9 mouse cellular contexts compared by ENCODE assay signal in the genomic region with DNA sequence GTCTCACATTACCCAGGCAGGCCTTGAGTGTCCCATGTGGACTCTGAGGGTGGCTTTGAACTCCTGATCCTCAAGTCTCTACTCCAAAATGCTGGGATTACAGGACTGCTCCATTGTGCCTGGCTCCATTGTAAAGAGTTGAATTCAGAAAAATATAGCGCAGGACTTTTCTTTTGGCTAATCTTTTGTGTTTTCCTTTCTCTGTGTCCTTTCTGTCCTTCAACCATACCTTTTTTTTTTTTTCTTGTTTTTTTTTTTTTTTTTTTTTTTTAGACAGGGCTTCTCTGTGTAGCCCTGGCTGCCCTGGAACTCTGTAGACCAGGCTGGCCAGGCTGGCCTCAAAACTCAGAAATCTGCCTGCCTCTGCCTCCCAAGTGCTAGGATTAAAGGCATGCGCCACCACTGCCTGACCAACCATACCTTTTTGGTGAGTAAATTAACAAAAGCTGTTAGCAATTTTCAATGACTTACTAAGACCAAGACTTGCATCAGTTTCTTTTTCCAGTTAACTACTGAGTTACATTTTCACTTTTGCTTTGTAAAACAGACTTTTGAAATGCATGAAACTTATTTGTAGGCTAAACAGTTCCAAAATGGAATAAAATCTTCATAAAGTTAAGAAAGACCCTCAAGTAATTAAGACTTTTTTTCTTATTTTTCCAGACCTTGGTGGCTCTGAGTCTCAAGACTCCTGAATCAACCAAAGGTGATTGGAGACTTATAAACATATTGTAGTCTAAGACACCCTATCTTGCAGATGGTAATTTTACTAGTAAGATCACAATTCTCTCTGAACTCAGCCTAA. TPM values are rescaled to one million over a fixed set of nuclear protein-coding genes. Genes with fewer than 3 reads are reported as not detected.
DNase-seq lines count a peak whose midpoint lies in the region; ATAC-seq and TF ChIP-seq lines count a peak whose summit lies in the region.
"Had no signal": no experiment of that assay in that cellular context is flagged by ENCODE, and none has a peak within 500 bp of the region (broad histone marks: within the 10 kb centered on the region; RNA-seq: fewer than 3 reads in every experiment).

No protein-coding gene starts in this region.

- no peaks in the 10 kb centered on the region; the same call in 1 of the 2 replicates for H3K4me1 ChIP-seq in hindbrain, postnatal 0 days (ENCODE audit: insufficient read depth, low read length)
- peaks cover 16% of the 10 kb centered on the region for H3K4me1 ChIP-seq in midbrain, embryonic 15.5 days

- no peak for DNase-seq in layer of hippocampus, adult 2 months (ENCODE audit: low spot score in 2 of 2)
- no peak for DNase-seq in layer of hippocampus, adult 9-11 months
- peak; percentile 49 for DNase-seq in adipocyte (ENCODE audit: low spot score)
- no peak for DNase-seq in hindbrain, postnatal 0 days (ENCODE audit: low spot score)
- no peak for DNase-seq in frontal cortex, postnatal 25 days (ENCODE audit: low spot score in 2 of 2)
- DNase-seq in thymus, postnatal 14 days = no peak
- DNase-seq in spleen, adult 12 weeks (ENCODE audit: low spot score) = no peak
- DNase-seq: right cerebral cortex, postnatal 25 days had no signal

- peak overlapping the region; percentile 97 for H3K27ac ChIP-seq in layer of hippocampus, adult 2 months
- peak overlapping the region; percentile 98; the same call in 1 of the 2 replicates for H3K27ac ChIP-seq in hindbrain, postnatal 0 days
- H3K27ac ChIP-seq in midbrain, embryonic 15.5 days = peak overlapping the region; percentile 98; the same call in 1 of the 2 replicates

- peak overlapping the region; percentile 78 for H3K4me3 ChIP-seq in layer of hippocampus, adult 2 months
- peak overlapping the region; percentile 95 for H3K4me3 ChIP-seq in hindbrain, postnatal 0 days (ENCODE audit: low read length)
- H3K4me3 ChIP-seq in midbrain, embryonic 15.5 days = peak overlapping the region; percentile 98

- H3K9me3 ChIP-seq in hindbrain, postnatal 0 days (ENCODE audit: low read length) = no peaks in the 10 kb centered on the region
- no peaks in the 10 kb centered on the region for H3K9me3 ChIP-seq in midbrain, embryonic 15.5 days

- 97% methylated on average over 2 of the region's 2 CpGs for WGBS in hindbrain, postnatal 0 days
- WGBS in midbrain, embryonic 15.5 days = 90% methylated on average over 2 of the region's 2 CpGs

- H3K9ac ChIP-seq in hindbrain, postnatal 0 days (replicated peaks; ENCODE audit: low read length) = 0 out of 2 replicates have a peak overlapping the region, but pooled peaks have one; percentile 99
- 0 out of 2 replicates have a peak overlapping the region, but pooled peaks have one; percentile 99 for H3K9ac ChIP-seq in midbrain, embryonic 15.5 days

- TF ChIP-seq CTCF in layer of hippocampus, adult 2 months (conservative IDR thresholded peaks at IDR 0.05) = no peak
- no peak for TF ChIP-seq CTCF in hindbrain, postnatal 0 days (IDR thresholded peaks at IDR 0.05; ENCODE audit: low read depth)

- no peak for ATAC-seq in hindbrain, postnatal 0 days
- no peak for ATAC-seq in midbrain, embryonic 15.5 days (replicated peaks)

- no peaks in the 10 kb centered on the region for H3K27me3 ChIP-seq in hindbrain, postnatal 0 days (ENCODE audit: insufficient read depth, low read length)
- H3K27me3 ChIP-seq in midbrain, embryonic 15.5 days (replicated peaks) = no peaks in the 10 kb centered on the region

- no peaks in the 10 kb centered on the region for H3K36me3 ChIP-seq in hindbrain, postnatal 0 days (ENCODE audit: insufficient read depth, low read length)
- H3K36me3 ChIP-seq in midbrain, embryonic 15.5 days (replicated peaks) = no peaks in the 10 kb centered on the region

- H3K4me2 ChIP-seq in hindbrain, postnatal 0 days (ENCODE audit: low read depth, low read length) = peak overlapping the region; percentile 69
- peak overlapping the region; percentile 70 for H3K4me2 ChIP-seq in midbrain, embryonic 15.5 days

RNA-seq across cellular contexts. Expression of a gene that starts 1.4 kb away (rescaled TPM):
- 10 to 100 TPM; 27.1 to 28.4 TPM for total RNA-seq in layer of hippocampus, adult 2 months (2021)
- 16.9 and 23.8 TPM in 2 replicates for total RNA-seq in hindbrain, postnatal 0 days (2014; rRNA removed)
- polyA plus RNA-seq in hindbrain, postnatal 0 days (2015; fragmentation: Nextera tagmentation; extraction: Ambion mirVana) = 5.7 and 6.6 TPM in 2 replicates
- 9.8 and 10.3 TPM in 2 replicates for polyA plus RNA-seq in midbrain, embryonic 15.5 days (2015; fragmentation: Nextera tagmentation; extraction: Ambion mirVana)
